Mouse (Mus musculus) ovary, postnatal 36 days (tissue): ENCODE data around the gene Pm20d1.

Experiments used
- DNase-seq: peaks from one replicate; pipeline ENCODE4 v3.0.0; 2022; ENCODE audit warnings: low spot score, mixed read lengths

Gene Pm20d1

DNA sequence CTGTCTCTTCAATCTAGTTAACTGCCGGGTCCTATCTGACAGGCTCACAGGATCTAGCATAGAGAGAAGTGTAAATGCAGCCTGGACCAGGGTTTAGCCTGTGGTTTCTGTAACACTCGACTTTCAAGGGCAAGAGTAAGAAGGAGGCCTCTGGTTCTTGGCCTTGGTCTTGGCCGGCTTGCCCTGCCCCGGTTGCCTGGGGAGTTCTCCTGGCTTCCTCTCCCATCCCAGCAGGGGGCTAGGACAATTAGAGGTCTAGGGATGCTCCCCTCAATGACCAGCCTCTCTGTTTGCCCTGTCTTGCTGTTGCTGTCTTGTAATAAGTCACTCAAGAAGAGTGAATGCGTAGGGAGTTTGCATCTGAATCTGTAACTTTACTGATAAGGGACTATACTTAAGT lies 32.1 kb downstream of the Pm20d1 start:
- DNase-seq: peak; percentile 36

DNA sequence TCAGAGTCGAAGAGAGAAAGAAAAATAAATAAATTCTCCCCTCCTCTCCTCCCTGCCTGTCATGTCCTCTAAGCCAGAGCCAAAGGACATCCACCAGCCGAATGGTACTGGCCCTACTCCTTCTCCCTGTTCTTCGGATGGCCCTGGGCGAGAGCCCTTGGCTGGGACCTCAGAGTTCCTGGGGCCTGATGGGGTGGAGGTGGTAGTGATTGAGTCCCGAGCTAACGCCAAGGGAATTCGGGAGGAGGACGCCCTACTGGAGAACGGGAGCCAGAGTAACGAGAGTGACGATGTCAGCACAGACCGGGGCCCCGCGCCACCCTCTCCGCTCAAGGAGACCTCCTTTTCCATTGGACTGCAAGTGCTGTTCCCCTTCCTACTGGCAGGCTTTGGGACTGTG lies 33.4 kb downstream of the Pm20d1 start:
- DNase-seq: no peak

DNA sequence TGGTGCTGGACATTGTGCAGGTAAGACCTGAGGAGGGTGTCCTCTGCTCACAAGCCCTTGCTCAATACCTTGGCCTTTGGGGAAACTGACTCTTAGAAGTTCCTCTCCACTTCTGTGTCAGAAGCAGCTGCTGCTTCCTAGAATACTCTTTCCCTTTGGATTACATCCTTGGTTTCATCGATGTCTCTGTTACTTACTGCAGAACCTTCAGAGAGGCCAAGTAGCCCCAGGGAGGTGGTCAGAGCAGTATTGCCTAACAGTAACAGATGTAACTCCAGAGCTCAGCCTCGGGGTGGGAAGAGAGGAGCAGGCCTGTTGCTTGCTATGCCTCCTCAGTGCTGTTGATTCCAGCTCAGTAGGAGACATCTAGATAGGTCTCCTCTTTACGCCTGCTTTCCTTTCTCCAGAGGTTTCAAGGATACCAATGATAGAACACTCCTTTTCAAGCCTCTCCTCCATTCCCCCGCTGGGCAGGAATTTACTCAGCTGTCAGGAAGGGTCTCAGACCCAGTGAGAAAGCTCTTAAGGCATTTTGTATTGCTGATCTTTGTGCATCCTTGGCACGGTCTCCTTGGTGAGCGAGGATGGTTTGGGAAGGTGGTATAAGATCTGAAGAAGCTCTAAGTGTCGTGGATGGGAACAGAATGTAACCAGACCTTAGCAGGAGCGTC lies 33.9 kb downstream of the Pm20d1 start:
- DNase-seq: no peak

DNA sequence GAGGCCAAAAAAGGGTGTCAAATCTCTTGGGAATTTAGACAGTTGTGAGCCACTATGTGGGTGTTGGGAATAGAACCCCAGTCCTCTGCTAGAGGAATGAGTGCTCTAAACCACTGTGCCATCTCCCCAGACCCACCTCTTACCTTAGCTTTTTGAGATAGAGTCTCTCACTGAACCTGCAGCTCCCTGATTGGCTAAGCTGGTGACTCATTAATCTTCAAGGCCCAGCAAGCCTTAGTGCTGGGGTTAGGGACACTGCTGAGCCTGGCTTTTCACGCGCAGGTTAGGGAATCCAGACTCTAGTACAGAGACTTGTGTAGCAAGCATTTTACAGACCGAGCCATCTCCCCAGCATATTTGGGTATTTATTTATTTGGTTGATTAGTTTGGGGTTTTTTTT lies 39.9 kb downstream of the Pm20d1 start:
- no peak for DNase-seq

DNA sequence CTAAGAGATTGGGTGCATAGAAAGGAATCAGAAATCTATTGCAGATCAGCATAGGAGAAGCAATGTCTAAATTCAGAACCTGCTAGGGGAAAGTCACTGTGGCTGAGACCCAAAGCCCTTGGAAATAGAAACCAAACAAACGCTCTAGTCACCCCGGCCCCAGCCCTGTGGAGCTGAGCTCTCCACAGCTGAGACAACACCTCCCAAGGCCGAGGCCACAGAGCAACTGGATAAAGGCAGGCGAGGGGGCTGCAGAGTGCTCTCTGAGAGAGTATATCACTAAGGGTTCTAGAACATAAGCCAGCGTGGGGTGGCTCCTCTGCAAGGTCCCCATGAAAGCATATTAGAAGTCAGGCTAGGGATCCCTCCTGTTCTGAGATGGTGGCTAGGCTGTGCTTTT lies 41.4 kb downstream of the Pm20d1 start:
- DNase-seq: peak; percentile 74

DNA sequence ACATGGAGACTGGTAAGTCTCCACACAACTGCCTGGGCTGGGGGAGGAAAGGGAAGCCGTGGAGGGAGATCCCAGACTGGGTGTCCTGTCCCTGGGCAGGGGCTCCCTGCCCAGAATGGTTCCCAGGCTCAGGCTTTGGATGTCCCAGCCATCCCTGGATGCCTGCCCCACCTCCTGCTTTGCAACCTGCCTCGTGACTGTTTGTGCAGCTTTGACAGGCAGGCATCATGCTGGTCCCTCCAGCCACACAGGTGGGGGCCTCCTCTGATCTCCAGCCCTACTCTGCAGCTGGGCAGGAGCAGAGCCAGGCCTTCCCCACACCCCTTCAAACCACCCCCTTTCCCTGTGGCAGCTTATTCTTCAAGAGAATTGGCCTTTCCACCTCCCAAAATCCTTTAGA lies 42.1 kb downstream of the Pm20d1 start:
- DNase-seq: no peak

DNA sequence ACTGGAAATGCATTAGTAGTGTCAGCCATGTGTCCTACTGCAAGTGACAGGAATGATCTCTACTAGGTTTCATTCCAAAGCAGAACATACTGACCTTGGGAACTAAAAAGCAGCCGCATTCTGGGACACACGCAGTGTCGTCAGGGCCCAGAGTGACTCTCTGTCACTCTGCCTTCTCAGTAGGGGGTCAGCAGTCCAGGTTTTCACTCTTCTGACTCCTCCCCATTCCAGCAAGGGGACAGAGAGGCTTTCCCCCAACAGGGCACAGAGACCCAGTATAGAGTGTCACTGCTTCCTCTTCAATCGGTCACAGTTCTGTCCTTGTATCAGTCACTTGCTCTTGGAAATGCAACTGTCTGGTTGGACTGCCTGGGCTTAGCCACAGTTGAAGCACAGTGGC lies 45.0 kb downstream of the Pm20d1 start:
- no peak for DNase-seq

DNA sequence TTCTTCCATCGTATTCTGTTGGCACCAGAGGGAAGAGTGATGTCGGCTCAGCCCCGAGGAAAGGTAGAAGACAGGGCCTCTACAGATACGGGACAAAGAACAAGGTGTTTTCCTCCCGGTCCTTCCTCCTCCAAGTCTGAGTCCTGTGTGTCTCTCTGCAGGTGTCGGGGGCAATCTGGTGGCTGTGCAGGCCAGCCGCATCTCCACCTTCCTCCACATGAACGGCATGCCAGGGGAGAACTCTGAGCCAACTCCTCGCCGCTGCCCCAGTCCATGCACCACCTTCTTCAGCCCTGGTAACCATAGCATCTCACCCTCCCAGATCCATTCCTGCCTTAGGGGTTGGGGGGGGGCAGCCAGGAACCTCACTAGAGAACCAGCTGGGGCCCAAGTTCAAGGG lies 46.6 kb downstream of the Pm20d1 start:
- no peak for DNase-seq

DNA sequence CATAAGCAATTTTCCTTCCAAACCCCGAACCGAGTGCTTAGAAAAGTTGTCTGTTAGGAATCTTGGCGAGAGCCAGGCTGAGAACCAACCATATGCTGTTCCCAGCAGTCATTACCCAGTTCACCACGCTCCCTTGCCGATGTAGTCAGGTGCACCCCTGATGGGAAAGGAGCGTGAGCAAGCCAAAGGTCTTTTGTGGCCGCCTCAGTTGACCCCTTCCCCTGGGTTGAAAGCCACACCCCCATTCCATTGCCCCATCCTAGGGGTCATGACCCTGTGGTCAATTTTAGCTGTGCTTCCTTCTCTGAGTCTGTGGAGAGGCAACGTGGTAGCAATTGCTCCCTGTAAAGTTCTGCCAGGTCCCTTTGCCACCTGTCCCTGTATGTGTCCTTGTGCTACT lies 47.7 kb downstream of the Pm20d1 start:
- DNase-seq: no peak

DNA sequence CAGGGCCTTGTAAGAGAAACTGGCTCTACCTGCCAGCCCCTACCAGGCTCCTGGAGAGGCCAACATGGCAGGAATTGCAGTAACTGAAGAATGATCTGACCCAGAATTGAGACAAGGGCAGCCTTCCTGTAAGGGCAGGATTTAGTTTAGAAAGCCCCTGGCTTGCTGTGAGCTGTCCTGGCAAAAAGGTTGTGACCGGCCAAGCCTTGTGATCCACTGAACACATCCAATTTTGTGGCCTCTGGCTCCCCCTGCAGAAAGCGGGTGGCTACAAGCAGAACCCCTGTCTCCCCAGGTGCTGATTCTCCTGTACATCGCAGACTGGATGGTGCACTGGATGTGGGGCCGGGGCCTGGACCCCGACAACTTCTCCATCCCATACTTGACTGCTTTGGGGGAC lies 49.1 kb downstream of the Pm20d1 start:
- peak; percentile 63 for DNase-seq

DNA sequence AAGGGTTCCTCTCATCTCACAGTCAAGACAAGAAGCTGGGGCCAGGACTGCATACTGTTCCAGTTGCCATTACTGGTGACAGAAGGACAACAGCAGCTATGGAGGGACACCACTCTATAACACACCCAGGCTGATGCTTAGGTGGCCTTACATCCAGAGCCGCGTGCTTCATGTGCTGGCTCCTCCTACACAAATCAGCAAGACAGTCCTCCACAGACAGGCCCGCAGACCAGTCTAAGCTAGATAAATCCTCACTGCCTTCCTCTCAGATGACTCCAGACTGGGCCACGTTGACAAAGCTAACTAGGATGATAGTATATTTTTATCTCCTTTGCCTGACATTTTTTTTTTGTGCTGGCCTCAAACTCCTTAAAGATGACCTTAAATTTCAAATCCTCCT lies 64.6 kb downstream of the Pm20d1 start:
- no peak for DNase-seq

DNA sequence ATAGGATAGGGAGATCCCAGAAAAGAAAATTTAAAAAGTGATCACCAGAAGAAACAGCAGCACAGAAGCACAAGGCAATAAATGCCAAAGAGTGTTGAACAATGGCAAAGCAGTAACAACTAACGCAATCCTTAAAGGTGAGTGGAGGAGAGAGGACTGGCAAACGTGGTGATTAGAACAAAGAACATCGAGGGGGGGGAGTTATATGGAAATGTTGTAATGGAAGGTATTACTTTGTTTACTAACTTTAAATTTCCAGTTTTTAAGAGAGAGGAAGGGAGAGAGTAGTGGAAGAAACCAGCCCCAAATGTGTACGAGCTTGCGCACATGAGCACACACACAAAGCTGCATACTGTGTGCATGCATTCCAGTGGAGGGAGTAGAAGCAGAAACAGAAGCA lies 68.4 kb downstream of the Pm20d1 start:
- no peak for DNase-seq

DNA sequence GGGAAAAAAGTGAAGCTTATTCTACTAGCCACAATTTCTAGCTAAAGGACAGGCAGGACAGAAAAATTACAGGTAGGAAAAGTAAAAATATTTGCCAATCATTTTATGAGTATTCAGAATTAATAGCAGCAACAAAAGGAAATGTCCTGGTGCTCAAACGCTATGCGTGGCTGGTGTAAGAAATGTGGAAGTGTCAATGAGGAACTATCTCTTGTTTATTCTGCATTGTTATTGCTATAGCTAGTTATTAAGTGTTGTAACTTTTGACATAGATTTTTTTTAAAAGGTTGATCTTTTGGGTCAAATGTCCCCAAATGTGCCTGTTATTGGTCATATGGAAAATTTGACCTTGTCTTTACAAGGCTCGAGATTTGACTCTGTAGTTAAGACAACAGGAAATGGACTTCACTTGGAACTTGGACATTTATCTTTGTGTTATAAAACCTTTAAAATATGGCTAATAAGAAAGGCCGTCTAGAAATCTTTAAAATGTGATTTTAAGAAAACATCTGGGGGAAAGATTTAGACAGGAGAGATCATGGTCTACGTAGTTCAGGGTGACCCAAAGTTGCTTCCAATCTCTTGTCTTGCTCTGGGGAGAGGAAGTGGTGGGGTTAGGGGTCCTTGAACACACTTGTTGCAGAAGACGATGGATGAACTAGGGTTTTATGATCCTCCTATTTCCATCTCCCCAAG lies 69.3 kb downstream of the Pm20d1 start:
- no peak for DNase-seq

DNA sequence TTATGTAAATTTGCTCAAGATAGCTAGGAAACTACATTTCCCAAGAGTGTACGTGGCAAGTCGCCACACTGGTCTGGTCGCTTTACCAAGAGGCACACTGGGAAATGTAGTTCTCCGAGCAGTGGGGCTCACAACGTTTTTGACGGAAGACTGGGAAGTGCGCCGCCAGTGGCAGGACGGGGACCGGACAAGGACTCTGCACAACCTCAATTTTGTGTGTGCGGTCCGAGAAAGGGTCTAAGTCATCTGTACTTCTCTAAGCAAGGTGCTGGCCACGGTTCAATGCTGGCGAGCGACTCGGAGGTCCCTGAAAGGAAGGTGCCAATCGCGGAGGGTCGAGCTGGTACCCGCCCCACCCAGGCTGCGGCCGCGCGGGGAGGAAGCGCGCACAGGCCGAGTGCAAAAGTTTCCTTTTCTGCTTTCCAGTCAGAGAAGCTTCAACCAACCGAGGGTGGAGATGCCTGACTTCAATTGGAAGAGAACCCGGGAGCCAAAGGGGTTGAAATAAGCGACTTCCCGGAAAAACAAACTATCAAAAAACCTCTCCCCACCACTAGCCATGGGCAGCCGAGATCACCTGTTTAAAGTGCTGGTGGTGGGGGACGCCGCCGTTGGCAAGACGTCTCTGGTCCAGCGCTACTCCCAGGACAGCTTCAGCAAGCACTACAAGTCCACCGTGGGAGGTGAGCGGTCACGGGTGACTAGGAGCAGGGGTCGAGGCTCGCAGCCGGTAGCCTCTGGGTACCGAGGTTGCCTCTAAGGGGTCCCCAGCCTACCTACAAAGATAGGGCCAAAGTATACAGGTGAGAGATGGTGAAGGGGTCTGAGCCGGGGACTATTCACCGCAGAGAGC lies 70.1 kb downstream of the Pm20d1 start, which contains the start of gene Rab29:
Gene Rab29, plus strand, starts transcription at position 132 of the 853 bp plus-strand sequence.
- peak; percentile 87 for DNase-seq

DNA sequence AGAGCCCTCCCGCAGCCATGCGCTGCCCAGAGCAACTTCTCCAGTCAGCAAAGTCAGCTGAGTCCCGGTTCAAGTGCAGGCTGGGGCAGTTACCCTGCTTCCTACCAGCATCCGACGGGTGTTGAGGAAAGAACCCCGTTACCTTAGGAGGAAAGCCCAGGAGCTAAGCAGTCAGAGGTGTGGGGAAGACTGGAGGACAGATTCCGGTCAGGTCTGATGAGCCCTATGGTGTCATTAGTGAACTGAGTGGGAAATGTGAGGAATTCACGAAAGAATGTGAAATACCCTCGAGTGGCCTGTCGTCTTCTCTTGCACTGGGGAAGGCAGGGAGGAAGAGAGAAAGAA lies 70.7 kb downstream of the Pm20d1 start:
- no peak for DNase-seq

DNA sequence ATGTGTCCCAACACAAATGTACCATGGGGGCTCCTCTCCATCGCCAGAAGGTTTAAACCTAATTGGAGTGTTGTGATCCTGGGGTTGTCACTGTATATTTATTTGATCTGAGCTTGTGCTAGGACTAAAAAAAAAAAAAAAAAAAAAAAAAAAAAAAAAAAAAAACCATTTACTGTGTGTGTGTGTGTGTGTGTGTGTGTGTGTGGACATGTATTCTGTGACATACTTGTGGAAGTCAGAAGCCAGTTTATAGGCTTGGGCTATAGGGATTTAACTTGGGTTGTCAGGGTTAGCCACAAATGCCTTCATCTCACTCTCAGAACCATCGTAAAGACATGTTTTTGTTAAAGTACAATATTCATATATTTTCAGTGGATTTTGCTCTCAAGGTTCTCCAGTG lies 72.4 kb downstream of the Pm20d1 start:
- no peak for DNase-seq
